13 mouse cellular contexts compared by ENCODE assay signal in the genomic region with DNA sequence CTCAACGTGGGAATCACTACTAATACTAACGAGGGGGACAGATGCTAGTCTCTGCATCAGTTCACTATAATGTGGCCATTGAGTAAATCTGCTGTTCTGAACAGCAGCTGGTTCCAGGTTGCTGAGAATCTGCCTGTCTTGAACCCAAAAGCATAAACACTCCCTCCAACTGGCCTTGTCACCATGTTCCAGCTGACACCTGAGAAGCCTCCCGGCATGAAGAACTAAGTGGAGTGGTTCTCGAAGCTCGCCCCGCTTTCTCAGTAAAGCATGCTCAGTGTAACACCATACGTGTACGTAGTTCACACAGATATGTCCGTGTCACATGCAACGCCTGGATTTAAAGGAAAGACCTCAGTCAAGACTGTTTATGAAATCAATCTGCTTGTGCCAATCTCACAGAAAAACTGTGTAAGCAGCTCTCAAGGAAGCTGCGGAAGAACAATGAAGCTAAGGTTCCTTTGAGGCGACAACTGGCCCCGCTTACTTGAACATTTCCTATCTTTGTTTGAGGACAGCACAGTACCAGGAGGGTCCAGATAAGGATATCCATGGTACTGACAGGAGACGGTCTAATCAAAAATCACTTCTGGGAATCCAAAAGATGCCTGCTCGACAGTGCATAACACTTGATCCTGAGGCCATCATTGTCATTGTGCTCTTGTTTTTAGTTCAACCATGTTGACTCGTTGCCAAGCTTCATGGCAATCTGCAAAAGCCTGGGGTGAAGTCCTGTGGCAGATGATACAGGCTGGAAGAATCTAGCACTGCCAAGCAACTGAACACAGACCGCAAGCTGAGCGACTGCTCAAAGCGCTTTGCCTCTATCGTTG.
A peak's percentile ranks its signal among the peaks of the same experiment; 100 is the strongest.
DNase-seq lines count a peak whose midpoint lies in the region; ATAC-seq and TF ChIP-seq lines count a peak whose summit lies in the region.
"Had no signal": no experiment of that assay in that cellular context is flagged by ENCODE, and none has a peak within 500 bp of the region (broad histone marks: within the 10 kb centered on the region; RNA-seq: fewer than 3 reads in every experiment).

No protein-coding gene starts in this region.

- peak; percentile 47 for DNase-seq in hindbrain, postnatal 0 days (ENCODE audit: low spot score)
- peak; percentile 18 for DNase-seq in cerebellum, adult 9-11 months
- peak; percentile 8 for DNase-seq in embryo, embryonic 9.5 days (ENCODE audit: extremely low spot score)
- peak; percentile 67 for DNase-seq in lung, postnatal 10 days
- DNase-seq in forebrain, embryonic 10.5 days (ENCODE audit: extremely low spot score, low spot score) = no peak
- no peak for DNase-seq in right cerebral cortex, postnatal 36 days (ENCODE audit: low spot score in 2 of 2)
- DNase-seq in spleen, adult 18-20 months = no peak
- DNase-seq: adrenal gland, postnatal 10 days; thymus, postnatal 36 days had no signal

- WGBS in hindbrain, postnatal 0 days = 71% methylated on average over 20 of the region's 20 CpGs
- 77% methylated on average over 20 of the region's 20 CpGs for WGBS in hindbrain, embryonic 13.5 days
- 80% methylated on average over 20 of the region's 20 CpGs for WGBS in forebrain, embryonic 10.5 days

- no peaks in the 10 kb centered on the region for H3K27me3 ChIP-seq in hindbrain, postnatal 0 days (ENCODE audit: insufficient read depth, low read length)
- no peaks in the 10 kb centered on the region for H3K27me3 ChIP-seq in hindbrain, embryonic 13.5 days
- peaks cover 8% of the 10 kb centered on the region for H3K27me3 ChIP-seq in forebrain, embryonic 10.5 days (ENCODE audit: poor library complexity, severe bottlenecking)
- H3K27me3 ChIP-seq: megakaryocyte, embryonic 14.5 days had no signal

- H3K9me3 ChIP-seq in hindbrain, postnatal 0 days (ENCODE audit: low read length) = no peaks in the 10 kb centered on the region
- no peaks in the 10 kb centered on the region for H3K9me3 ChIP-seq in hindbrain, embryonic 13.5 days
- no peaks in the 10 kb centered on the region for H3K9me3 ChIP-seq in forebrain, embryonic 10.5 days
- H3K9me3 ChIP-seq: heart, embryonic 12.5 days; megakaryocyte, embryonic 14.5 days had no signal

- no peak overlapping the region for H3K9ac ChIP-seq in hindbrain, postnatal 0 days (replicated peaks; ENCODE audit: low read length)
- no peak overlapping the region for H3K9ac ChIP-seq in hindbrain, embryonic 13.5 days
- H3K9ac ChIP-seq: heart, embryonic 12.5 days had no signal

- no peak for ATAC-seq in hindbrain, postnatal 0 days
- no peak for ATAC-seq in hindbrain, embryonic 13.5 days (ENCODE audit: low FRiP score)
- ATAC-seq: forebrain, embryonic 16.5 days had no signal

- H3K27ac ChIP-seq in hindbrain, postnatal 0 days = no peak overlapping the region
- H3K27ac ChIP-seq in hindbrain, embryonic 13.5 days = no peak overlapping the region
- H3K27ac ChIP-seq in forebrain, embryonic 10.5 days = no peak overlapping the region

- no peaks in the 10 kb centered on the region; the same call in 1 of the 2 replicates for H3K4me1 ChIP-seq in hindbrain, postnatal 0 days (ENCODE audit: insufficient read depth, low read length)
- H3K4me1 ChIP-seq in hindbrain, embryonic 13.5 days (replicated peaks) = no peaks in the 10 kb centered on the region
- H3K4me1 ChIP-seq in forebrain, embryonic 10.5 days = peaks cover 14% of the 10 kb centered on the region

- no peaks in the 10 kb centered on the region for H3K36me3 ChIP-seq in hindbrain, postnatal 0 days (ENCODE audit: insufficient read depth, low read length)
- no peaks in the 10 kb centered on the region for H3K36me3 ChIP-seq in hindbrain, embryonic 13.5 days
- no peaks in the 10 kb centered on the region for H3K36me3 ChIP-seq in forebrain, embryonic 10.5 days (replicated peaks)
- H3K36me3 ChIP-seq: heart, embryonic 12.5 days had no signal

- no peak for TF ChIP-seq CTCF in hindbrain, postnatal 0 days (IDR thresholded peaks at IDR 0.05; ENCODE audit: low read depth)

- no peak overlapping the region for H3K4me2 ChIP-seq in hindbrain, postnatal 0 days (ENCODE audit: low read depth, low read length)
- no peak overlapping the region for H3K4me2 ChIP-seq in hindbrain, embryonic 13.5 days
- H3K4me2 ChIP-seq: heart, embryonic 12.5 days had no signal

- H3K4me3 ChIP-seq in hindbrain, postnatal 0 days (ENCODE audit: low read length) = no peak overlapping the region
- no peak overlapping the region for H3K4me3 ChIP-seq in hindbrain, embryonic 13.5 days
- no peak overlapping the region for H3K4me3 ChIP-seq in forebrain, embryonic 10.5 days
- H3K4me3 ChIP-seq: heart, embryonic 12.5 days; megakaryocyte, embryonic 14.5 days had no signal

Comparison
In these comparisons a context has a peak if more than half of its experiments do, and no peak if none do; other contexts are left out.
1. DNase-seq: peak in hindbrain, postnatal 0 days (single experiment), cerebellum, adult 9-11 months (single experiment), embryo, embryonic 9.5 days (single experiment) and lung, postnatal 10 days (single experiment); none in forebrain, embryonic 10.5 days (single experiment), right cerebral cortex, postnatal 36 days (0 of 2) and spleen, adult 18-20 months (0 of 2).